Mouse (Mus musculus) kidney, postnatal 0 days (tissue): ENCODE measurements at regions not wholly inside any gene's neighbourhood (a gene's known extent, or its start where the extent isn't known, plus 50 kb on each side); places are given as distances from the start of the nearest gene placed in this dataset.

Experiments
- ATAC-seq: fragments of 200-750 bp; cut with Nextera tagmentation; replicated peaks from 2 replicates; pipeline ENCODE4 v1.8.0; 2017; ENCODE audit warnings: low read depth, moderate number of reproducible peaks, moderate TSS enrichment, moderate library complexity; ENCODE audit not compliant: low FRiP score
- DNase-seq: peaks from one replicate; pipeline ENCODE4 v3.0.0-alpha.2; 2016; ENCODE audit warnings: low spot score
- H3K27ac ChIP-seq: fragments of 300-500 bp; sonication (generic); 2 replicates; pipeline ENCODE4 v1.5.1; 2014; ENCODE audit warnings: mild to moderate bottlenecking
- H3K27me3 ChIP-seq: fragments of 300-500 bp; sonication (generic); 2 replicates; pipeline ENCODE4 v1.6.1; 2014; ENCODE audit warnings: low read length, mixed read lengths; ENCODE audit not compliant: insufficient read depth
- H3K36me3 ChIP-seq: fragments of 300-500 bp; sonication (generic); 2 replicates; pipeline ENCODE4 v1.6.1; 2014; ENCODE audit warnings: low read length, mixed read lengths; ENCODE audit not compliant: insufficient read depth
- H3K4me1 ChIP-seq: fragments of 300-500 bp; sonication (generic); replicated peaks from 2 replicates; pipeline ENCODE4 v1.6.1; 2014; ENCODE audit warnings: antibody characterized with exemption, low read length, mixed read lengths; ENCODE audit not compliant: insufficient read depth
- H3K4me2 ChIP-seq: fragments of 300-500 bp; sonication (generic); 2 replicates; pipeline ENCODE4 v1.6.1; 2014; ENCODE audit warnings: mild to moderate bottlenecking, low read length, moderate library complexity, mixed read lengths
- H3K4me3 ChIP-seq: fragments of 300-500 bp; sonication (generic); replicated peaks from 2 replicates; pipeline ENCODE4 v1.5.1; 2014; ENCODE audit warnings: low read depth, low read length
- H3K9ac ChIP-seq: fragments of 300-500 bp; sonication (generic); 2 replicates; pipeline ENCODE4 v1.6.1; 2014; ENCODE audit warnings: low read depth, low read length
- H3K9me3 ChIP-seq: fragments of 300-500 bp; sonication (generic); replicated peaks from 2 replicates; pipeline ENCODE4 v1.6.1; 2016; ENCODE audit warnings: low read length, inconsistent platforms, mixed read lengths
- CTCF ChIP-seq: IDR thresholded peaks from 2 replicates; pipeline ENCODE4 v1.5.1; 2016; ENCODE audit warnings: antibody characterized with exemption, low read depth, mild to moderate bottlenecking, moderate library complexity
- WGBS: fragments of 180-500 bp; shearing (Covaris S2); extraction: QIAGEN DNeasy Blood & Tissue Kit; methylation state at CpG from one replicate; pipeline ENCODE4 v1.1.7; 2014; 5-methylcytosine and 5-hydroxymethylcytosine counted together

DNA sequence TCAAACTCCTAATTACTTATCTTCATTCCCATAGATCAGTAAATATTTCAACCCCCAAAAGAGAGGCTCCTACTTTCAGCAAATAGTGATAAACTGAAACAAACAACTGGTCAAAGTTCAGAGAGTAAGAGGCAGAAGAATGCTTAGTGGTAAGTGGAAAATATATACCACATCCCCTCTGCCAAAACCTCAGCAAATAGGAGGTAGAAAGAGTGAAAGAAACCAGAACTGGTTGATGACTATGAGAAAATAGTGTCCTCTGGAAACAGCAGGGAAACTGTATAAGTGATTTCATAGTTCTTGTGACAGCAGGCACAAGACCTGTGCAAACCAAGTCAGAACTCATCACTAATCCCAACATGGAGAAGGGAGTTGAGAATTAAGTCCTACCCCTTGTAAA, 980.8 kb upstream of the Cited2 start:
- no peak for TF ChIP-seq CTCF
- Histone ChIP-seq H3K27me3 (no peaks in the 10 kb centered on the region), H3K27ac (no peak overlapping the region), H3K4me3 (no peak overlapping the region), H3K9me3 (no peaks in the 10 kb centered on the region), H3K9ac (no peak overlapping the region), H3K4me1 (no peaks in the 10 kb centered on the region), H3K4me2 (no peak overlapping the region), H3K36me3 (no peaks in the 10 kb centered on the region)
- ATAC-seq (no peak), DNase-seq (no peak)

DNA sequence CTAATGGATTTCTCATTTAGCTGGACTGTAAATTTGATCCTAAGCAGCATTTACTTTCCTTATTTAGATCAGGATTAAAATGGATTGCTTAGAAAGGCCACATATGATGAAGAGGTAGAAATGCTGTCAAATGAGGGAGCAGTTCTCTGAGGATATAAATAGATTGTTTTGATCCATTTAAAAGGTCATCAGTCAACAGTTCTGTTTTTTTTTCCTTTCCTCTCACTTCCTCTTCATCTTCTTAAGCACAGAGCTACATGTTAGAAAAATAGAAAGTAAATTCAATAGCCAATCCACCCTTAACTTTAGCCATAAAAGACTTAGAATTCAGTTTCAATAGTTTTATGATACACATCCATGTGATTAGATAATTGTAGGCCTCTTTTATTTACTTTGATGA, 971.5 kb upstream of the Cited2 start:
- H3K9ac ChIP-seq: no peak overlapping the region
- no peak overlapping the region for H3K4me3 ChIP-seq
- H3K27ac ChIP-seq: no peak overlapping the region
- no peaks in the 10 kb centered on the region for H3K4me1 ChIP-seq
- H3K36me3 ChIP-seq: no peaks in the 10 kb centered on the region
- TF ChIP-seq CTCF: no peak
- DNase-seq (peak; percentile 4), ATAC-seq (no peak)
- no peak overlapping the region for H3K4me2 ChIP-seq
- H3K9me3 ChIP-seq: no peaks in the 10 kb centered on the region
- no peaks in the 10 kb centered on the region for H3K27me3 ChIP-seq

DNA sequence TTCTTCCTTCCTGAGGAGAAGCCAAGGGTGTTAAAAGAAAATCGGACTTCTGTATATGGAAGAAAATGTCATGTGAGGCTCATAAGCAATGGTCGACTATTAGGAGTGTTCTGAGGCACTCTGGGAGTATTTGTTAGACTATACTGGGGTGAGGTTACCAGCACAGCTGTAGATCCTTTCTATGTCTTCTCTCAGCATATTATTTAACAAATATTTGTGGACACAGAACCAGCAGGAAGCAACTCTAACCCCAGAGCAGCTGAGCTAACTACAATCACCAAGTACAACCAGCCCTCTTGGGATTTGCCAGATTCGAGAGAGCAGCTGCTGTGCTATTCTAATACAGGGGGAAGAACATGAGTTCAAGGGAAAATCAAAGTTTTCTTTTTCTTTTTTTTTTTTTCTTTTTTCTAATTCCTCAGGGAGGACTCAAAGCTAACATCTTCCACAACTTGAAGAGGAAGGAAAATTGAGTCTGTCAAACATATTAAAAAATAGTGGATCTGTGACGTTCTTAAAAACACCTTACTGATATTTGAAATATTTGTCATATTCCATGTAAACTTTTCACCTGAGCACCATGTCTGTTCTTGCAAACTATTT, 933.3 kb upstream of the Cited2 start:
- no peaks in the 10 kb centered on the region for H3K9me3 ChIP-seq
- no peak overlapping the region for H3K4me2 ChIP-seq
- no peak for TF ChIP-seq CTCF
- no peak overlapping the region for H3K4me3 ChIP-seq
- H3K9ac ChIP-seq: no peak overlapping the region
- no peak overlapping the region for H3K27ac ChIP-seq
- no peaks in the 10 kb centered on the region for H3K36me3 ChIP-seq
- ATAC-seq: no peak
- 61% methylated on average over 4 of the region's 4 CpGs for WGBS
- H3K4me1 ChIP-seq: no peaks in the 10 kb centered on the region
- peak; percentile 71 for DNase-seq
- H3K27me3 ChIP-seq: no peaks in the 10 kb centered on the region

DNA sequence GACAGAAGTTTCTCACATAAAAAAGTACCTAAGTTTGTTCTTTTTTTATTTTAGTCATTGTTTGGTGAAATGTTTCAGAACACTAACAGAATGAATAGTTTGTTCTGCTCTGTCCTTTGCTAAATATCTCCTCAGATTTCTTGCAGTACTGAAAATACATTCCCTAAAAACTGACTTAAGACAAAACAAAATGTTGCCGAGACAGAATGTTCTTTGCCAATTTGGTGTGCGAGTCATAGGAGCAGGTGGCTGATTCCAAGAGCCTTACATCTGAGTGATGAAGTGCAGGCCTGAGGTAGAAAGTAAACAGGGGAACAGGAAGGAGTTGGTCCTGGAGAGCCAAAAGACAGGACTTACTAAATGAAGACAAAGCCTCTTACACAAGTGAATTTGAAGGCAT, 919.0 kb upstream of the Cited2 start:
- Histone ChIP-seq H3K9ac (no peak overlapping the region), H3K27me3 (no peaks in the 10 kb centered on the region), H3K36me3 (no peaks in the 10 kb centered on the region), H3K27ac (no peak overlapping the region), H3K9me3 (no peaks in the 10 kb centered on the region), H3K4me1 (no peaks in the 10 kb centered on the region), H3K4me2 (no peak overlapping the region), H3K4me3 (no peak overlapping the region)
- ATAC-seq (no peak), DNase-seq (no peak)
- TF ChIP-seq CTCF: no peak
- 79% methylated on average over 2 of the region's 2 CpGs for WGBS

DNA sequence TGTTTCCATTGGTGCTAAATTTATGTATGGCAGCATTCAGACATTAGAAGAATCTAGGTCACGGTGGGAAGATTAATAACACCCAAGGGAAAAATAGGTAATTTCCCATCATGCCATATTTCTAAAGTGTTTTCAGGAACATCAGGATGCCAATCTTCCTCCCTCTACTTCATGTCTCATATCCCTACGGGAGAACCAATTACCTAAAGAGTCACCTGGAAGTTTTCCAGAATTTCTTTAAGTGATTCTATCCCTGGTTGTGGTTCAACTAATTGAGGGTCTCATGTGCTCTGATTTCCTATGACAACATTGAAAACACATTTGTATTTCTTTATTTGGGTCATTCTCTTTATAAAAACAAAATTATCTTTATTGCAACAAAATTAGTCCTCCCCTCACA, 912.3 kb upstream of the Cited2 start:
- no peak for ATAC-seq
- WGBS: 60% methylated on average over 2 of the region's 2 CpGs
- H3K4me3 ChIP-seq: no peak overlapping the region
- no peak overlapping the region for H3K27ac ChIP-seq
- H3K9ac ChIP-seq: no peak overlapping the region
- no peaks in the 10 kb centered on the region for H3K4me1 ChIP-seq
- no peaks in the 10 kb centered on the region for H3K27me3 ChIP-seq
- no peaks in the 10 kb centered on the region for H3K36me3 ChIP-seq
- H3K4me2 ChIP-seq: no peak overlapping the region
- no peak for DNase-seq
- no peaks in the 10 kb centered on the region for H3K9me3 ChIP-seq
- TF ChIP-seq CTCF: no peak

DNA sequence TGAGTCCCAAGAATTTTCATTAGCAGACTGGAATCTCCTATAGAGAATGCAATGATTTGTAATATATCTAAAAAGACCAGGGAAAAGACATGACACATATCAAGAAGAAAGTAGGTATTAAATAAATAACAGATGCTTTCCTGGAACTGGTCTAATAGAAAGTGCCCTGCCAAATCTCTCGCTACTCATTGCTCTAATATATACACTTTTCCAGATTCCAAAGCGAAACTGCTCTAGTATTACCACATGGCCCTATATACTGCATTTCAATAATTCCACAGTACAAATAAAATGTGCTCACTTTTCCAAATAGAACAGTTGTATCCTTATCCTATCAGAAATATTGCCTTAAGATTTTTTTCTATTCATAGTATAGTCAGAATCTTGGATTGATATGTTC, 909.0 kb upstream of the Cited2 start:
- no peaks in the 10 kb centered on the region for H3K9me3 ChIP-seq
- 95% methylated on average over 2 of the region's 2 CpGs for WGBS
- DNase-seq: no peak
- no peaks in the 10 kb centered on the region for H3K27me3 ChIP-seq
- no peak for ATAC-seq
- H3K4me1 ChIP-seq: no peaks in the 10 kb centered on the region
- H3K4me2 ChIP-seq: no peak overlapping the region
- no peak for TF ChIP-seq CTCF
- no peak overlapping the region for H3K27ac ChIP-seq
- no peak overlapping the region for H3K4me3 ChIP-seq
- no peak overlapping the region for H3K9ac ChIP-seq
- H3K36me3 ChIP-seq: no peaks in the 10 kb centered on the region

DNA sequence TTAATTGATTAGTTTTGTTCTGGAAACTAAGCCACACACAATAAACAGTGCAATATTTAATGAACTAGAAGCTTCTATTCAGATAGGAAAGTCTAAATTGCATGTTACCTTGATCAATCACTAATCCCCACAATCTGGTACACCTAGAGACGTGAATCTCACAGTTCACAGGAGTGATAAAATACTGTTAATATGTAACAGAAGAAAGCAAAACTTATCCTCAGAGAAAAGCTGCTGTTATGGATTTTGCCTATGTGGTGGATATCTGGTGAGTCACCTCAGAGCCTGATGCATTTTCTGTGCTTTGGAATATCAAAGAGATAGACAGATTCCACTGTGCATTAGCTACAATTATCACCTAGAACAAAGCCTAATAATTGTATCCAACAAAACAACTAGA, 861.5 kb upstream of the Cited2 start:
- no peaks in the 10 kb centered on the region for H3K9me3 ChIP-seq
- H3K9ac ChIP-seq: no peak overlapping the region
- no peaks in the 10 kb centered on the region for H3K4me1 ChIP-seq
- H3K27me3 ChIP-seq: no peaks in the 10 kb centered on the region
- no peak overlapping the region for H3K4me2 ChIP-seq
- 64% methylated on average over 1 of the region's 1 CpGs for WGBS
- TF ChIP-seq CTCF: no peak
- DNase-seq: no peak
- H3K4me3 ChIP-seq: no peak overlapping the region
- no peak for ATAC-seq
- H3K36me3 ChIP-seq: no peaks in the 10 kb centered on the region
- no peak overlapping the region for H3K27ac ChIP-seq
